Mouse (Mus musculus) embryonic stem cell, embryonic (primary cell): Measurements from ENCODE around the gene Tmeff2.
"Not testable (repeated sequence)": the region's sequence is repeated elsewhere in the genome, so short reads cannot be mapped to it uniquely, and the experiment has no call there.

Experiments used
- CTCF ChIA-PET, 4 experiments: fragments of 300-600 bp in 2 of 4; fragments of 350-600 bp in 2 of 4; sonication (Branson Sonifier 250); formaldehyde crosslinking; loops; one replicate each; lab custom pipeline; 2022; ENCODE audit warnings: inconsistent platforms in 2 of 4; lab: Charles Lee
- POLR2A ChIA-PET, 4 experiments: fragments of 300-600 bp in 2 of 4; fragments of 350-600 bp in 2 of 4; sonication (Branson Sonifier 250); formaldehyde crosslinking; loops; one replicate each; lab custom pipeline; 2022; ENCODE audit warnings: antibody characterized with exemption in 4 of 4, inconsistent platforms in 1 of 4; lab: Charles Lee

Tmeff2 gene

GRCm38 (mm10) chr1:50900386-50900785 lies at the start of gene Tmeff2:
TSS of gene Tmeff2 (plus strand) at chr1:50900647.
- CTCF ChIA-PET, POLR2A ChIA-PET: not testable (repeated sequence)

- ChIA-PET POLR2A (no interaction called here), CTCF (no interaction called here)
Observed at GRCm38 (mm10) chr1:50861515-50861914, 38.9 kb upstream of the Tmeff2 start.

- ChIA-PET POLR2A (no interaction called here), CTCF (no interaction called here)
Observed at GRCm38 (mm10) chr1:50897696-50898095, 2.8 kb upstream of the Tmeff2 start.

- CTCF ChIA-PET = no interaction called here
- POLR2A ChIA-PET = no interaction called here
Observed at GRCm38 (mm10) chr1:50924838-50925355, 24.4 kb downstream of the Tmeff2 start.

GRCm38 (mm10) chr1:50925356-50925921 lies 25.0 kb downstream of the Tmeff2 start:
- ChIA-PET CTCF (no interaction called here), POLR2A (no interaction called here)

- ChIA-PET CTCF (interaction anchor here in 1 of 4 experiments (0.6 to 1.5 kb wide), 2 partner anchors 407 to 670 kb away, joined by 3 read pairs; no protein-coding TSS in a partner anchor), POLR2A (interaction anchor here in 2 of 4 experiments (0.9 to 1.4 kb wide), 2 partner anchors 13 to 551 kb away, joined by 3 to 4 read pairs; partner anchors contain the start of gene Nabp1 (in 1 of the 2))
Observed at GRCm38 (mm10) chr1:50926374-50927060, 26.1 kb downstream of the Tmeff2 start.

GRCm38 (mm10) chr1:50927077-50927611 lies 26.7 kb downstream of the Tmeff2 start:
- POLR2A ChIA-PET = interaction anchor here in 2 of 4 experiments (0.9 to 1.4 kb wide), 2 partner anchors 14 to 551 kb away, joined by 3 to 4 read pairs; partner anchors contain the start of gene Nabp1 (in 1 of the 2)
- CTCF ChIA-PET = interaction anchor here in 1 of 4 experiments (1.5 kb wide), 1 partner anchor 670 kb away, joined by 3 read pairs; no protein-coding TSS in a partner anchor

GRCm38 (mm10) chr1:50927679-50928187 lies 27.3 kb downstream of the Tmeff2 start:
- POLR2A ChIA-PET = interaction anchor here in 1 of 4 experiments (1.4 kb wide), 1 partner anchor 550 kb away, joined by 4 read pairs; the partner anchor contains the start of gene Nabp1
- CTCF ChIA-PET = interaction anchor here in 1 of 4 experiments (1.5 kb wide), 1 partner anchor 669 kb away, joined by 3 read pairs; no protein-coding TSS in a partner anchor

GRCm38 (mm10) chr1:50928776-50929175 lies 28.3 kb downstream of the Tmeff2 start:
- POLR2A ChIA-PET = no interaction called here
- CTCF ChIA-PET = no interaction called here

- ChIA-PET POLR2A (no interaction called here), CTCF (no interaction called here)
Observed at GRCm38 (mm10) chr1:50935076-50935475, 34.6 kb downstream of the Tmeff2 start.

GRCm38 (mm10) chr1:50935484-50935883 lies 35.0 kb downstream of the Tmeff2 start:
- CTCF ChIA-PET = no interaction called here
- POLR2A ChIA-PET = no interaction called here

GRCm38 (mm10) chr1:50940131-50941039 lies 39.9 kb downstream of the Tmeff2 start:
- POLR2A ChIA-PET = no interaction called here
- CTCF ChIA-PET = no interaction called here

GRCm38 (mm10) chr1:50948575-50948974 lies 48.1 kb downstream of the Tmeff2 start:
- POLR2A ChIA-PET = no interaction called here
- CTCF ChIA-PET = no interaction called here

- CTCF ChIA-PET = no interaction called here
- POLR2A ChIA-PET = no interaction called here
Observed at GRCm38 (mm10) chr1:50958844-50959243, 58.4 kb downstream of the Tmeff2 start.

- POLR2A ChIA-PET = interaction anchor here in 1 of 4 experiments (0.9 kb wide), 1 partner anchor 663 kb away, joined by 3 read pairs; no protein-coding TSS in a partner anchor
- CTCF ChIA-PET = interaction anchor here (0.5 to 3.5 kb wide), 9 partner anchors 14 to 789 kb away, joined by 3 to 39 read pairs (median 6); no protein-coding TSS in a partner anchor
Observed at GRCm38 (mm10) chr1:50961954-50962648, 61.7 kb downstream of the Tmeff2 start.

- ChIA-PET CTCF (interaction anchor here (0.5 to 3.5 kb wide), 9 partner anchors 14 to 634 kb away, joined by 3 to 39 read pairs (median 6); no protein-coding TSS in a partner anchor), POLR2A (interaction anchor here in 2 of 4 experiments (0.9 to 1.1 kb wide), 2 partner anchors 383 to 662 kb away, joined by 3 read pairs; no protein-coding TSS in a partner anchor)
Observed at GRCm38 (mm10) chr1:50962649-50963000, 62.2 kb downstream of the Tmeff2 start.

GRCm38 (mm10) chr1:50969685-50970084 lies 69.2 kb downstream of the Tmeff2 start:
- POLR2A ChIA-PET = no interaction called here
- CTCF ChIA-PET = no interaction called here

- CTCF ChIA-PET = no interaction called here
Observed at GRCm38 (mm10) chr1:50970853-50971252, 70.4 kb downstream of the Tmeff2 start.

More at GRCm38 (mm10) chr1:50970853-50971252, 70.4 kb downstream of the Tmeff2 start:
- POLR2A ChIA-PET = no interaction called here
